Mouse (Mus musculus): ENCODE results near the gene Rufy3.

GRCm38 (mm10) chr5:88691506-88692095, 126.8 kb downstream of the Rufy3 start:
- TF ChIP-seq CTCF (IDR thresholded peaks at IDR 0.05; ENCODE audit: low read depth, low read length) (no peak), POLR2A (IDR thresholded peaks at IDR 0.05; ENCODE audit: insufficient read depth, low read length) (no peak), EP300 (IDR thresholded peaks at IDR 0.05; ENCODE audit: insufficient read depth, low read depth, low read length) (no peak)
